Mouse (Mus musculus) limb, embryonic 14.5 days (tissue): ENCODE data around the gene Ccdc7a. TPM values are rescaled to one million over a fixed set of nuclear protein-coding genes. Genes with fewer than 3 reads are reported as not detected.

Source experiments
- ATAC-seq: fragments of 200-750 bp; cut with Nextera tagmentation; 2 replicates; pipeline ENCODE4 v1.8.0; 2017; ENCODE audit warnings: low read depth, moderate number of reproducible peaks, moderate TSS enrichment; ENCODE audit not compliant: low FRiP score
- DNase-seq: peaks from one replicate; pipeline ENCODE4 v3.0.0-alpha.2; 2015; ENCODE audit warnings: low spot score
- H3K27ac ChIP-seq: fragments of 300-500 bp; sonication (generic); replicated peaks from 2 replicates; pipeline ENCODE4 v1.5.1; 2014; ENCODE audit warnings: low read depth, mild to moderate bottlenecking, low read length, moderate library complexity, mixed read lengths
- H3K27me3 ChIP-seq: fragments of 300-500 bp; sonication (generic); 2 replicates; pipeline ENCODE4 v1.6.1; 2014; ENCODE audit warnings: low read length, mixed read lengths; ENCODE audit not compliant: control insufficient read depth, insufficient read depth
- H3K36me3 ChIP-seq: fragments of 300-500 bp; sonication (generic); 2 replicates; pipeline ENCODE4 v1.6.1; 2014; ENCODE audit warnings: mild to moderate bottlenecking, low read length, moderate library complexity, mixed read lengths; ENCODE audit not compliant: control insufficient read depth, insufficient read depth
- H3K4me1 ChIP-seq: fragments of 300-500 bp; sonication (generic); 2 replicates; pipeline ENCODE4 v1.6.1; 2014; ENCODE audit warnings: antibody characterized with exemption, low read length, mixed read lengths; ENCODE audit not compliant: control insufficient read depth, insufficient read depth
- H3K4me2 ChIP-seq: fragments of 300-500 bp; sonication (generic); replicated peaks from 2 replicates; pipeline ENCODE4 v1.6.1; 2014; ENCODE audit warnings: low read depth, mild to moderate bottlenecking, low read length, moderate library complexity; ENCODE audit not compliant: severe bottlenecking
- H3K4me3 ChIP-seq: fragments of 300-500 bp; sonication (generic); replicated peaks from 2 replicates; pipeline ENCODE4 v1.5.1; 2014; ENCODE audit warnings: low read length
- H3K9ac ChIP-seq: fragments of 300-500 bp; sonication (generic); 2 replicates; pipeline ENCODE4 v1.6.1; 2014; ENCODE audit warnings: mild to moderate bottlenecking, low read depth, low read length, moderate library complexity; ENCODE audit not compliant: severe bottlenecking
- H3K9me3 ChIP-seq: fragments of 300-500 bp; sonication (generic); 2 replicates; pipeline ENCODE4 v1.6.1; 2016; ENCODE audit warnings: low read length; ENCODE audit not compliant: control insufficient read depth
- POLR2A ChIP-seq: fragments of 200-500 bp; IDR thresholded peaks from 2 replicates; pipeline ENCODE4 v1.8.0; 2012; ENCODE audit warnings: inconsistent platforms, mild to moderate bottlenecking, moderate library complexity, borderline replicate concordance; ENCODE audit not compliant: insufficient read depth, insufficient read length; ENCODE audit errors: extremely low read depth
- WGBS: fragments of 180-500 bp; shearing (Covaris S2); extraction: QIAGEN DNeasy Blood & Tissue Kit; methylation state at CpG from one replicate; pipeline ENCODE4 v1.1.7; 2014; 5-methylcytosine and 5-hydroxymethylcytosine counted together
- polyA plus RNA-seq, 2 experiments: library from polyadenylated mRNA; depleted of rRNA in 1 of 2; stranded (reverse) in 1 of 2; unstranded in 1 of 2; fragments of >200 nt; fragmentation: Nextera tagmentation in 1 of 2; extraction: Ambion mirVana in 1 of 2; gene quantifications; 2 replicates each; pipeline versions ENCODE4 v1.2.1 to v1.2.3; 2012 to 2014

Ccdc7a gene
- polyA plus RNA-seq, 2 experiments = not detected

GRCm38 (mm10) chr8:128686429-128686990 lies 378.8 kb downstream of the Ccdc7a start:
- no peak for DNase-seq

GRCm38 (mm10) chr8:128685507-128686428 lies 379.5 kb downstream of the Ccdc7a start, which contains the start of gene Itgb1:
Gene Itgb1 (plus strand): TSS chr8:128685654.
- Histone ChIP-seq H3K4me2 (peak within 1 kb of the TSS; percentile 77), H3K27ac (peak within 1 kb of the TSS; percentile 100), H3K4me3 (peak within 1 kb of the TSS; percentile 98), H3K9me3 (no peaks in the 10 kb centered on the region), H3K36me3 (no peaks in the 10 kb centered on the region), H3K27me3 (no peaks in the 10 kb centered on the region), H3K9ac (peak within 1 kb of the TSS; percentile 99), H3K4me1 (peaks cover 16% of the 10 kb centered on the region)
- DNase-seq = peak; percentile 91
- 1% methylated on average over 90 of the region's 113 CpGs for WGBS
- peak; percentile 93 for ATAC-seq
- TF ChIP-seq POLR2A = peak; percentile 96

More at GRCm38 (mm10) chr8:128686429-128686990, 378.8 kb downstream of the Ccdc7a start:
- ATAC-seq = no peak
- Histone ChIP-seq H3K4me2 (peak overlapping the region; percentile 77), H3K9ac (peak overlapping the region; percentile 99), H3K27me3 (no peaks in the 10 kb centered on the region), H3K4me3 (peak overlapping the region; percentile 98), H3K27ac (peak overlapping the region; percentile 100), H3K4me1 (peaks cover 16% of the 10 kb centered on the region), H3K36me3 (no peaks in the 10 kb centered on the region), H3K9me3 (no peaks in the 10 kb centered on the region)
- TF ChIP-seq POLR2A = no peak
- WGBS = 0% methylated on average over 2 of the region's 2 CpGs

GRCm38 (mm10) chr8:128684609-128685506 lies 380.5 kb downstream of the Ccdc7a start:
- H3K9me3 ChIP-seq = no peaks in the 10 kb centered on the region
- H3K4me3 ChIP-seq = peak overlapping the region; percentile 98
- WGBS = 11% methylated on average over 25 of the region's 25 CpGs
- DNase-seq (peak; percentile 30), ATAC-seq (peak; percentile 75)
- peak overlapping the region; percentile 100 for H3K27ac ChIP-seq
- TF ChIP-seq POLR2A = no peak
- H3K4me2 ChIP-seq = peak overlapping the region; percentile 77
- H3K27me3 ChIP-seq = no peaks in the 10 kb centered on the region
- H3K4me1 ChIP-seq = peaks cover 12% of the 10 kb centered on the region
- peak overlapping the region; percentile 99 for H3K9ac ChIP-seq
- no peaks in the 10 kb centered on the region for H3K36me3 ChIP-seq

Other genes starting within 250 kb of the Ccdc7a start
- gene Ccdc7b, start 1.6 kb upstream of the Ccdc7a start, polyA plus RNA-seq (2012; rRNA removed) = not detected in 2 replicates
- not detected in 2 replicates for gene Ccdc7b, start 1.6 kb upstream of the Ccdc7a start, polyA plus RNA-seq (2014; fragmentation: Nextera tagmentation; extraction: Ambion mirVana)
- gene Gm10999, start 66.1 kb upstream of the Ccdc7a start, polyA plus RNA-seq (2012; rRNA removed) = not detected in 2 replicates
- gene Gm10999, start 66.1 kb upstream of the Ccdc7a start, polyA plus RNA-seq (2014; fragmentation: Nextera tagmentation; extraction: Ambion mirVana) = not detected in 2 replicates
- gene 2610044O15Rik8, start 168.9 kb upstream of the Ccdc7a start, polyA plus RNA-seq (2012; rRNA removed) = 10.7 and 14.5 TPM in 2 replicates
- gene 2610044O15Rik8, start 168.9 kb upstream of the Ccdc7a start, polyA plus RNA-seq (2014; fragmentation: Nextera tagmentation; extraction: Ambion mirVana) = 25.5 and 29.3 TPM in 2 replicates